Mouse (Mus musculus) forebrain, embryonic 12.5 days (tissue): Measurements from ENCODE around the gene Casp12. TPM values are rescaled to one million over a fixed set of nuclear protein-coding genes. Genes with fewer than 3 reads are reported as not detected.

Experiments
- ATAC-seq: fragments of 200-750 bp; cut with Nextera tagmentation; 2 replicates; pipeline ENCODE4 v1.8.0; 2017; ENCODE audit warnings: moderate TSS enrichment; ENCODE audit not compliant: low FRiP score
- H3K27ac ChIP-seq: fragments of 300-500 bp; sonication (generic); 2 replicates; pipeline ENCODE4 v1.5.1; 2016; ENCODE audit warnings: mild to moderate bottlenecking
- H3K27me3 ChIP-seq: fragments of 300-500 bp; sonication (generic); 2 replicates; pipeline ENCODE4 v1.6.1; 2016; ENCODE audit warnings: mild to moderate bottlenecking
- H3K36me3 ChIP-seq: fragments of 300-500 bp; sonication (generic); replicated peaks from 2 replicates; pipeline ENCODE4 v1.6.1; 2016; ENCODE audit warnings: mild to moderate bottlenecking
- H3K4me1 ChIP-seq: fragments of 300-500 bp; sonication (generic); 2 replicates; pipeline ENCODE4 v1.6.1; 2016
- H3K4me2 ChIP-seq: fragments of 300-500 bp; sonication (generic); 2 replicates; pipeline ENCODE4 v1.6.1; 2016; ENCODE audit warnings: mild to moderate bottlenecking, moderate library complexity
- H3K4me3 ChIP-seq: fragments of 300-500 bp; sonication (generic); replicated peaks from 2 replicates; pipeline ENCODE4 v1.5.1; 2016; ENCODE audit warnings: mild to moderate bottlenecking
- H3K9ac ChIP-seq: fragments of 300-500 bp; sonication (generic); 2 replicates; pipeline ENCODE4 v1.6.1; 2016; ENCODE audit warnings: mild to moderate bottlenecking
- H3K9me3 ChIP-seq: fragments of 300-500 bp; sonication (generic); 2 replicates; pipeline ENCODE4 v1.6.1; 2016
- WGBS: fragments of 180-500 bp; shearing (Covaris S2); methylation state at CpG from one replicate; pipeline ENCODE4 v1.1.7; 2016; 5-methylcytosine and 5-hydroxymethylcytosine counted together
- polyA plus RNA-seq: library from polyadenylated mRNA; unstranded; fragments of >200 nt; fragmentation: Nextera tagmentation; extraction: Ambion mirVana; gene quantifications from 2 replicates; pipeline ENCODE4 v1.2.1, GENCODE M21; 2016

Casp12 gene
- polyA plus RNA-seq, result not detected in 2 replicates

DNA sequence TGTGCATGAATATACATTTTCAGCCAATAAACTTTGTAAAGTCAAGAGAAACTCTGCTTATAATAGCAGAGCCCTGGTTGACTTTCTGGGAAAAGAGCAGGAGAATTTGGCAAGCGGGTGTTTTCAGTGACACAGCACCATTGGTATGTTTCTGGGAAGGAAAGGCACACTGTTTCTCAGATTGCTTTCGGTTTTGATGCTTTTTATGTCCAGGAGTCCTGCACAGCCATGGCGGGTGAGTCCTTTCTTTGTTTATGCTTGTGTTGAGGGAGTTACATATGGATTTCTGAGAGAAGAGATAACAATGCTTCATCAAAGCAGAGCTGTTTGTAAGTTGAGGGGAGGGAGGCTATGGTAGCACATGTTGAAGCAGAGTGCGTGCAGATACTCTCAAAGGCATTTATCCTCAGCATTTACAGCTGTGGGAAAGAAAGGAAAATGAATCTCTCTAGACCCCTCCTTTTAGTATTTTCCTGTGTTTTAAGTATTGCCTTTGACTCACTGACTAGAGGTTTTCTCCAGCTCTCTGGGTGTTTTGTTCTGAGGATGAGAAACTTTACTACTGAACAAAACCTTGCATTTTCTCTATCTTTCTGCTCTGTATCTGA is at the start of gene Casp12:
Gene Casp12, plus strand, starts transcription at position 140 of the 608 bp plus-strand sequence.
- no peak within 1 kb of the TSS for H3K27ac ChIP-seq
- no peak for ATAC-seq
- H3K4me3 ChIP-seq, result no peak within 1 kb of the TSS
- no peaks in the 10 kb centered on the region for H3K4me1 ChIP-seq
- WGBS, result 78% methylated on average over 4 of the region's 4 CpGs
- no peaks in the 10 kb centered on the region for H3K36me3 ChIP-seq
- H3K4me2 ChIP-seq, result no peak within 1 kb of the TSS
- no peak within 1 kb of the TSS for H3K9ac ChIP-seq
- no peaks in the 10 kb centered on the region for H3K27me3 ChIP-seq
- H3K9me3 ChIP-seq, result no peaks in the 10 kb centered on the region

DNA sequence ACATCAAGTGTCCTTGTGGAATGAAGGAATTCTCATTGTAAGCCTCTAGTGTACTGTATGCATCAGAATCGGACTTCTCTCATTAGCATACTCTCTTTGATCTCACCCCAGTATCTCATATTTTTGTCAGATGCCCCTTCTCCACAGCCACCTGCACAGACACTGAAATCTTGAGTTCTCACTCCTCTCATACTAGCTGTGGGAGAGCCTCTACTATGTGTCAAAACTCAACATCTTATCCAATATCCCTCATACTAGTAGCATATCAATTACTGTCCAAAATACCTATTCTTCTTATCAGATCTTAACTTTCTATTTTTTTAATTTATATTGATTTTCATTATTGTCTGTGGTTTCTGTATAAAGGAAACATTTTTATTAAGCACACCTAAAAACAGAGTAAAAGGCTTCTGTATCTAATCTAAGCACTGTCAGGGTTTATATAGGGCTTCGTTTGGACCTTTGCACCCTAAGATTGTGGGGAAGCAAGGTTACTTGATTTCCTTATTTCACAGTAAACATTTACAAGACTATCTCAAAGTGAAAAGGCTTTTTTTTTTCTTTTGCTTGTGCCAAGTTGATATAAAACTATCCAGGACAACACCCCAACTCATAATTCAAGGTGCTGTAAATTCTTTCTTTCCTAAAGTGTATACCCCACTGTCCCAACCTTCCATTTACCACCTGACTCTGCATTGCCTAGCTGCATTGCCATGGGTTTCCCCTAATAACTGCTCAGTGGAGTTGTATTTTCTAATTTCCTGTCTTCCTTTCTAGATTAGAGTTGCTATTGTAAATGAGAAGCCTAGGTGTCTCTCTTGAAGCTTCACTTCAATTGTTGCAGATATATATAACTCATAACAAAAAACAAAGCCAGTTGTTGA is 48.6 kb upstream of the Casp12 start:
- Histone ChIP-seq H3K9me3 (no peaks in the 10 kb centered on the region), H3K4me2 (no peak overlapping the region), H3K4me1 (peaks cover 5% of the 10 kb centered on the region; the same call in 1 of the 2 replicates), H3K9ac (no peak overlapping the region), H3K27me3 (no peaks in the 10 kb centered on the region), H3K36me3 (no peaks in the 10 kb centered on the region), H3K27ac (no peak overlapping the region), H3K4me3 (no peak overlapping the region)
- no peak for ATAC-seq
- 82% methylated on average over 2 of the region's 2 CpGs for WGBS

DNA sequence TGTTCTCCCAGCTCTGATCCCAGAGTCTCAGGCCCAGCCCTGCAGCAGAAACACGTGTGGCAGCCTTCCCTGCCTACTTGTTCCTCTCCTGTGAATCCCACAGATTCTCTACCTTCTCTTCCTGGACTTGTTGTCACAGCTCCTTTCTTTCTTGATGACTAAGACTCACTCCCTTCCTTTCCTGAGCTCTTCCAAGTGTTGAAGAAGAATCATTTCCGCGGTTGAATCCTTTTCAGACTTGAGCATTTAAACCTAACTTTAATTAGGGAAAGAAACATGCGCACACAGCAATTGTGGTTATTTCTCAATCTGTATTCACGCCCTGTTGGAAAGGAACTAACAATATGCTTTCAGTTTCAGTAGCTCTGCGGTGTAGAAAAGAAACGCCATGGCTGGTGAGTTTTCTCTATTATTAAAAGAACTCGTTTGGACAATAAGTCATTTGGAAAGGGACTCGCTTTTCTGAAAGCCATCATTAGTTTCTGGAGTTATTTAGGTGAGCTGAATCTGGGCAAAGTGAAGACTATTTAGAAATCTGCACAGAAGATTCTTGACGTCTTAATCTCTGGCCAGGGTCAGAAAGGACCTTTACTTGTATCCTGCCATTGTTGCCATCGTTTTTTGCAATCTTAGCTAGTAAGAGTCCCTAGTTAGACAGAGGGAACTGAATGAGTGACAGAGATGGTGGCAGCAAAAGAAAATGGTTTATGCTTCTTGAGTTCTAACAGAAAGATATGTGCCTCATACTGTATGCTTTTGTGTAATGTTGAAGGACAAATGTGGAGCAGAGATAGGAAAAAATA is 46.7 kb upstream of the Casp12 start, which contains the start of gene Casp1:
Gene Casp1, plus strand, starts transcription at position 189 of the 803 bp plus-strand sequence.
- Histone ChIP-seq H3K4me2 (no peak within 1 kb of the TSS), H3K4me3 (no peak within 1 kb of the TSS), H3K9me3 (no peaks in the 10 kb centered on the region), H3K4me1 (peaks cover 5% of the 10 kb centered on the region; the same call in 1 of the 2 replicates), H3K27ac (no peak within 1 kb of the TSS), H3K9ac (no peak within 1 kb of the TSS), H3K36me3 (no peaks in the 10 kb centered on the region), H3K27me3 (no peaks in the 10 kb centered on the region)
- ATAC-seq, result no peak
- 39% methylated on average over 11 of the region's 11 CpGs for WGBS

DNA sequence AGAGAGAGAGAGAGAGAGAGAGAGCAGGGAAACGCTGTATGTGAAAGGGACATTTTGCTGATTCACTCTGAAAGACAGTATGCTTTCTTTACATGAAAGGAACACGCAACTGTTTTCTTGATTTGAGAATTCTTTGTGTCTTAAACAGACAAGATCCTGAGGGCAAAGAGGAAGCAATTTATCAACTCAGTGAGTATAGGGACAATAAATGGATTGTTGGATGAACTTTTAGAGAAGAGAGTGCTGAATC is 46.2 kb upstream of the Casp12 start:
- Histone ChIP-seq H3K27ac (no peak overlapping the region), H3K9ac (no peak overlapping the region), H3K9me3 (no peaks in the 10 kb centered on the region), H3K27me3 (no peaks in the 10 kb centered on the region), H3K4me3 (no peak overlapping the region), H3K4me1 (peaks cover 5% of the 10 kb centered on the region; the same call in 1 of the 2 replicates), H3K36me3 (no peaks in the 10 kb centered on the region), H3K4me2 (no peak overlapping the region)
- 83% methylated on average over 2 of the region's 2 CpGs for WGBS
- no peak for ATAC-seq

GRCm38 (mm10) chr9:5308561-5308960 is 36.7 kb upstream of the Casp12 start, which contains the start of gene Casp4:
Gene Casp4 (plus strand): TSS chr9:5308828.
- Histone ChIP-seq H3K9ac (no peak within 1 kb of the TSS), H3K9me3 (no peaks in the 10 kb centered on the region), H3K4me2 (no peak within 1 kb of the TSS), H3K4me1 (no peaks in the 10 kb centered on the region), H3K36me3 (no peaks in the 10 kb centered on the region), H3K27ac (no peak within 1 kb of the TSS), H3K27me3 (no peaks in the 10 kb centered on the region), H3K4me3 (no peak within 1 kb of the TSS)
- 86% methylated on average over 5 of the region's 5 CpGs for WGBS
- ATAC-seq, result no peak

DNA sequence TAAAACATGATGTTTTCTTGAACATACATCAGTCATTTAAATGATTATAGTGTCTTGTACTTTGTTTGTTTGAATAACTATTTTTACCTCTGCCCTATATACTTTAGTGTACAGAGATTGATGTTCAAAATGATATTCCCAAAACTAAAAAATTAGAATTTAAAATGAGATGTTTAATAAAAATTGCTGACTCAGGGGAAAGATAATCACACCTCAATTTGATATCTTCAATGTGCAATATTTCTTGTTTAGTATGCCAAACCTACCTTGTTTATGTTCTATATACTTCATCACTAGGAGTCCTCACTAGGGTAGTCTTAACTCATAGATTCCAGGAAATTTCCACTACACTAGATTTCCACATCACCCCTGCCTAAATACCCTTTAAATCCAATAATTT is 35.1 kb upstream of the Casp12 start:
- H3K4me3 ChIP-seq, result no peak overlapping the region
- no peaks in the 10 kb centered on the region for H3K4me1 ChIP-seq
- no peak overlapping the region for H3K27ac ChIP-seq
- no peak overlapping the region for H3K4me2 ChIP-seq
- no peaks in the 10 kb centered on the region for H3K27me3 ChIP-seq
- H3K9me3 ChIP-seq, result no peaks in the 10 kb centered on the region
- no peaks in the 10 kb centered on the region for H3K36me3 ChIP-seq
- ATAC-seq, result no peak
- H3K9ac ChIP-seq, result no peak overlapping the region

GRCm38 (mm10) chr9:5311435-5311834 is 33.8 kb upstream of the Casp12 start:
- Histone ChIP-seq H3K36me3 (no peaks in the 10 kb centered on the region), H3K4me1 (no peaks in the 10 kb centered on the region), H3K9ac (no peak overlapping the region), H3K27ac (no peak overlapping the region), H3K9me3 (no peaks in the 10 kb centered on the region), H3K4me2 (no peak overlapping the region), H3K4me3 (no peak overlapping the region), H3K27me3 (no peaks in the 10 kb centered on the region)
- ATAC-seq, result no peak
- WGBS, result 77% methylated on average over 4 of the region's 4 CpGs

GRCm38 (mm10) chr9:5328204-5328603 is 17.0 kb upstream of the Casp12 start:
- no peak for ATAC-seq
- Histone ChIP-seq H3K4me3 (no peak overlapping the region), H3K36me3 (no peaks in the 10 kb centered on the region), H3K4me1 (no peaks in the 10 kb centered on the region), H3K9ac (no peak overlapping the region), H3K9me3 (no peaks in the 10 kb centered on the region), H3K27me3 (no peaks in the 10 kb centered on the region), H3K27ac (no peak overlapping the region), H3K4me2 (no peak overlapping the region)
- WGBS, result 77% methylated on average over 3 of the region's 3 CpGs

DNA sequence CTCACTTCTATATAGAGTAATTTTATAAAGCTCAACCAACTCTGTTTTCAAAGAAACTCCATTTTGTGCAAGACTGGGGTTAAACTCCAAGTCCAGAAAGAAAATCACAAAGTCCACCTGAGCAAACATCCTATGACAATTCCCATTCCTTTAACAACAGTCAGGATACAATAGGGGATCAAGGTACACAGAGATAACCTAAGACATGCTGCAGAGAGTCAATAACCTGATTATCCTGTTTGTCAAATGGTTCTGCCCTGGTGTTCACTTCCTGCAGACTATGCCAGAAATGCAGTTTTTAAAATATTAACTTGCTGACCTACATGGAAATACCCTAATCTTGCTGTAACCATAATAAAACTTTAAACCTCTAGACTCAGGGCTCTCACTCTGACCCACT is 12.8 kb upstream of the Casp12 start:
- H3K4me1 ChIP-seq, result no peaks in the 10 kb centered on the region
- no peaks in the 10 kb centered on the region for H3K36me3 ChIP-seq
- no peaks in the 10 kb centered on the region for H3K27me3 ChIP-seq
- H3K27ac ChIP-seq, result no peak overlapping the region
- no peak overlapping the region for H3K4me3 ChIP-seq
- H3K9ac ChIP-seq, result no peak overlapping the region
- no peak for ATAC-seq
- H3K4me2 ChIP-seq, result no peak overlapping the region
- no peaks in the 10 kb centered on the region for H3K9me3 ChIP-seq

- Histone ChIP-seq H3K36me3 (no peaks in the 10 kb centered on the region), H3K9ac (no peak overlapping the region), H3K27ac (no peak overlapping the region), H3K4me2 (no peak overlapping the region), H3K4me1 (no peaks in the 10 kb centered on the region), H3K27me3 (no peaks in the 10 kb centered on the region), H3K4me3 (no peak overlapping the region), H3K9me3 (no peaks in the 10 kb centered on the region)
- no peak for ATAC-seq
- 88% methylated on average over 1 of the region's 1 CpGs for WGBS
These were observed 11.8 kb upstream of the Casp12 start for GRCm38 (mm10) chr9:5333422-5333821.

DNA sequence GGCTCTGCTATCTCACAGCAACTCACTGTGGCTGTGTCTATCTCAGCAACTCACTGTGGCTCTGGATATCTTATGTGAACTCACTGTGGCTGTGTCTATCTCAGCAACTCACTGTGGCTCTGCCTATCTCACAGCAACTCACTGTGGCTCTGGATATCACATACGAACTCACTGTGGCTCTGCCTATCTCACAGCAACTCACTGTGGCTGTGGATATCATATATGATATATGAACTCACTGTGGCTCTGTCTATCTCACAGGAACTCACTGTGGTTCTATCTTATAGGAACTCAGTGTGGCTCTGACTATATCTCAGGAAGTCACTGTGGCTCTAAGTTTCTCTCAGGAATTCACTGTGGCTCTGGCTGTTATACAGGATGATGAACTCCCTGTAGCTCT is 2.1 kb upstream of the Casp12 start:
- whole genome bisulfite sequencing, result 82% methylated on average over 1 of the region's 1 CpGs
- no peak for ATAC-seq

GRCm38 (mm10) chr9:5344090-5344489 is 1.1 kb upstream of the Casp12 start:
- H3K9me3 ChIP-seq, result no peaks in the 10 kb centered on the region
- no peak overlapping the region for H3K4me3 ChIP-seq
- no peaks in the 10 kb centered on the region for H3K4me1 ChIP-seq
- H3K36me3 ChIP-seq, result no peaks in the 10 kb centered on the region
- H3K27ac ChIP-seq, result no peak overlapping the region
- WGBS, result 94% methylated on average over 4 of the region's 4 CpGs
- H3K9ac ChIP-seq, result no peak overlapping the region
- H3K27me3 ChIP-seq, result no peaks in the 10 kb centered on the region
- ATAC-seq, result no peak
- no peak overlapping the region for H3K4me2 ChIP-seq

More for the DNA sequence above, 2.1 kb upstream of the Casp12 start:
- H3K4me1 ChIP-seq, result no peaks in the 10 kb centered on the region
- no peak overlapping the region for H3K4me3 ChIP-seq
- no peak overlapping the region for H3K4me2 ChIP-seq
- H3K36me3 ChIP-seq, result no peaks in the 10 kb centered on the region
- no peak overlapping the region for H3K27ac ChIP-seq
- no peaks in the 10 kb centered on the region for H3K9me3 ChIP-seq
- no peak overlapping the region for H3K9ac ChIP-seq
- no peaks in the 10 kb centered on the region for H3K27me3 ChIP-seq
